Mouse (Mus musculus): ENCODE results near the gene Fam198a. TPM values are rescaled to one million over a fixed set of nuclear protein-coding genes. Genes with fewer than 3 reads are reported as not detected.

Fam198a gene
- polyA plus RNA-seq, 1 experiment from 2014 or later = 2.5 TPM

DNA sequence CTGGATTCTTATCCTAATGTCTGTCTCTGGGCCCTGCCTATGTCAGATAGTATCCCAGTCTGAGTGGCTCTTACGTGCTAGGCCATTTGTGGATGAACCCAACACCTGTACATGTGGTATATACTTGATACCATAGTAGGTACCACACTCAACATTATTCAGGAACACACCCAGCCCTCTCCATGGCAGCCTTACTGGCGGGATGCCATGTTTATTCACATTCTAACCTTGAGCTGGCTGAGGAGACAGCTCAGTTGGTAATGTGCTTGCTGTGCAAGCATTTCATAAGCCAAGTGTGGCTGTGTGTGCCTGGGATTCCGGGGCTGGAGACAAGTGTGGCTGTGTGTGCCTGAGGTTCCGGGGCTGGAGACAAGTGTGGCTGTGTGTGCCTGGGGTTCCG is 17.5 kb downstream of the Fam198a start:
- H3K4me1 ChIP-seq = peaks cover 10% of the 10 kb centered on the region; the same call in 1 of the 2 replicates
- no peaks in the 10 kb centered on the region for H3K9me3 ChIP-seq
- H3K9ac ChIP-seq = no peak overlapping the region
- peak; percentile 23; the same call in 1 of the 2 replicates for ATAC-seq (ENCODE audit: borderline replicate concordance, extremely low read depth, low FRiP score, low TSS enrichment)
- H3K27ac ChIP-seq = no peak overlapping the region
- 38% methylated on average over 5 of the region's 5 CpGs for WGBS
- no peak overlapping the region for H3K4me2 ChIP-seq
- no peaks in the 10 kb centered on the region for H3K36me3 ChIP-seq
- no peaks in the 10 kb centered on the region for H3K27me3 ChIP-seq
- H3K4me3 ChIP-seq = no peak overlapping the region

DNA sequence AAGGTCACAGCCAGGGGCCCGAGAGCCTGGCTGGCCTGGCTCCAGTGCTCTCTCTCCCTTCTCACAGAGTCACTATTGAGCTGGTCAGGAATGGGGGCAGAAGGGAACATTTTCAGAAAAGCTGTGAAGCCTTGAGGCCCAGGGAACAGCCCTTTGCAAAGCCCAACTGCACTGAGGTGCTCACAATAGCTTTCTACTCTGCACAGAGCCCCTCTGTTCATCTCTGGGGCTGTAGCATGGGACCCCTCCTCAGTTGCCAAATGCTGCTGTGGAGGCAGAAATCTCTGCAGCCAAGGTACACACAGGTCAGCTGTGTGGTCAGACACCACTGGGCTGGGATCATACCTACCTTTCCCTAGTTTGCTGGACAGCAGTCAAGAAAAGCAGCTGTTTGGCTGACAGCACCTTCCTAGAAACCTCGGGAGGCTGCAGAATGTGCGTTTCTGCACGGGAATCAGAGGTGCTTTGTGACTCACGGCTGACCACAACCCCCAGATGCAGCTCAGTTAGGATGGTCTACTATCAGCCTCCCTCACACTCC is 19.1 kb downstream of the Fam198a start:
- H3K36me3 ChIP-seq = no peaks in the 10 kb centered on the region
- WGBS = 41% methylated on average over 5 of the region's 5 CpGs

DNA sequence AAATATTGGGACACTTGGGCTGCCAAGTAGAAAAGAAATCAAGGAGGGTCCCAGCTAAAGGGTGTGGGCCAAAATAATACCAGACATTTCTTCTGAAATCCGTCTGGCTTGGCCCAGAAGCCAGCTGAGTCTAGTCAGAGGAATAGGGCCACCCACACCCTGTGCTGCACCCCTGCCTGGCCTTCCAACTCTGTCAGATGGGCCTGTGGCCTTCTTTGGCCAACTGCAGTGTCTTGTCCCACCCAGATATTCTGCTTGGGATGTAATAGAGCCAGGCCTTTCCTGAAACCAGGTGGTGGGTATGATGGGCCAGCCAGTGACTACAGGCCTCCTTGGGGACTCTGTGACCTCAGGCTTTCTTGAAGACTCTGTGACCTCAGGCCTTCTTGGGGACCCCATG is 22.4 kb downstream of the Fam198a start:
- WGBS = 40% methylated on average over 1 of the region's 1 CpGs
- H3K9ac ChIP-seq = no peak overlapping the region
- H3K27ac ChIP-seq = no peak overlapping the region
- H3K4me2 ChIP-seq = no peak overlapping the region
- no peak for ATAC-seq (ENCODE audit: borderline replicate concordance, extremely low read depth, low FRiP score, low TSS enrichment)
- H3K4me1 ChIP-seq = peaks cover 6% of the 10 kb centered on the region; the same call in 1 of the 2 replicates
- H3K9me3 ChIP-seq = no peaks in the 10 kb centered on the region
- H3K27me3 ChIP-seq = no peaks in the 10 kb centered on the region
- H3K36me3 ChIP-seq = no peaks in the 10 kb centered on the region
- H3K4me3 ChIP-seq = no peak overlapping the region

More for the DNA sequence above, 19.1 kb downstream of the Fam198a start:
- Histone ChIP-seq H3K4me1 (peaks cover 10% of the 10 kb centered on the region; the same call in 1 of the 2 replicates), H3K4me2 (no peak overlapping the region), H3K4me3 (no peak overlapping the region), H3K27me3 (no peaks in the 10 kb centered on the region), H3K9me3 (no peaks in the 10 kb centered on the region), H3K9ac (no peak overlapping the region), H3K27ac (no peak overlapping the region)
- no peak for ATAC-seq (ENCODE audit: borderline replicate concordance, extremely low read depth, low FRiP score, low TSS enrichment)

DNA sequence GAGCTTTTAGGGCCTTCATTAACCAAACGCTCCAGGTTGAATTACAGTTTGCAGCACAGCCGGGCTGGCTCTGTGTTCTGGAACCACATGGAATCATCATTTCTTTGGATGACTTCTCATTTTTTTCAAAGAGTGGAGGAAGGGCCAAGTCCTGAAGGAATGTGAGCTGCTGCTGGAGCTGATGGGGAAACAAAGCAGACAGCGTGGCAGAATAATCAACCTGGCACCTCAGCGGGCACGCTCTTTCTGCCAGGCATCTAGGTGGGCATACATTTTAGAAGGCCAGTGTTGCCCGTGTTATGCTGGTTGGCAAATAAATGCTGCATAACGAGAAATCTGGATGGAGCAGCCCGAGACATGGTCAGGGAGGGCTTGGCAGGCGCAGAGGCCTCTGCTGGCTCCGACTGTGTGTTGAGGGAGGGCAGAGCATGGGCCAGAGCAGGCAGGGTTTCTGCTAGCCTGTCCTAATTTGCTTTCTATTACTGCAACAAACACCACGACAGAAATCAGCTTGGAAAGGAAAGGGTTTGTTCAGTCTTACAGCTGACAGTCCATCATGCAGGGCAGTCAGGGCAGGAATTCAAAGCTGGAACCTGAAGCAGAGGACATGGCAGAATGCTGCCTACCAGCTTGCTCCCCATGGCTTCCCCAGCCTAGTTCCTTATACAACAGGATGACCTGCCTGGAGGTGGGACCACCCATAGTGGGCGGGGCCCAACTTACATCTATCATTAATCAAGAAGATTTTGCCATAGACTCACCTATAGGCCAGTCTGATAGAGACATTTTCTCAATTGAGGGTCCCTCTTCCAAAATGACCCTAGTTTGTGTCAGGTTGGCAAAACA is 23.6 kb downstream of the Fam198a start:
- Histone ChIP-seq H3K4me2 (no peak overlapping the region), H3K36me3 (no peaks in the 10 kb centered on the region), H3K4me3 (no peak overlapping the region), H3K9me3 (no peaks in the 10 kb centered on the region), H3K27me3 (no peaks in the 10 kb centered on the region), H3K9ac (no peak overlapping the region), H3K4me1 (peaks cover 8% of the 10 kb centered on the region; the same call in 1 of the 2 replicates), H3K27ac (peak overlapping the region; percentile 42)
- WGBS = 69% methylated on average over 12 of the region's 12 CpGs
- ATAC-seq (ENCODE audit: borderline replicate concordance, extremely low read depth, low FRiP score, low TSS enrichment) = peak; percentile 47; the same call in 1 of the 2 replicates

DNA sequence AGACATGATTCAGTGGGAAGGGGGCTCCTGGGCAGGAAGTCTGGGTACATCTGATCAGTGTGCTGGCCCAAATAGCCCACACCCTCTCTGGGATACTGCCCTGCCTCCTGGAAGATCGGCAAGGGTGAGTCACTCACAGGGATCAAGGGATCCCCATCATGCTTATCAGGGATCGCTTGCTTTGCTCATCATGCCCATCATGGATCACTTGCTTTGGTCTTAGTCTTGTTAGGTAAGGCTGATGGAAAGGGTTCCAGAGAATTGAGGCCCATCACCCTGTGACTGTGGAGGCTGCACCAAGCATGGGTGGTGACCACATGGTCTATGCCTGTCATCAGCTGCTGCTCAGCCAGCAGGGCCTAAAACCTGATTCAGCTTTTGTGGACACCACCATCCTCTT is 24.5 kb downstream of the Fam198a start:
- H3K4me1 ChIP-seq = 0 out of 2 replicates have a peak, but pooled peaks cover 9% of the 10 kb centered on the region
- H3K27ac ChIP-seq = no peak overlapping the region
- no peaks in the 10 kb centered on the region for H3K36me3 ChIP-seq
- ATAC-seq (ENCODE audit: borderline replicate concordance, extremely low read depth, low FRiP score, low TSS enrichment) = no peak
- no peak overlapping the region for H3K4me2 ChIP-seq
- H3K27me3 ChIP-seq = no peaks in the 10 kb centered on the region
- H3K9me3 ChIP-seq = no peaks in the 10 kb centered on the region
- H3K9ac ChIP-seq = no peak overlapping the region
- 62% methylated on average over 2 of the region's 2 CpGs for WGBS
- no peak overlapping the region for H3K4me3 ChIP-seq

DNA sequence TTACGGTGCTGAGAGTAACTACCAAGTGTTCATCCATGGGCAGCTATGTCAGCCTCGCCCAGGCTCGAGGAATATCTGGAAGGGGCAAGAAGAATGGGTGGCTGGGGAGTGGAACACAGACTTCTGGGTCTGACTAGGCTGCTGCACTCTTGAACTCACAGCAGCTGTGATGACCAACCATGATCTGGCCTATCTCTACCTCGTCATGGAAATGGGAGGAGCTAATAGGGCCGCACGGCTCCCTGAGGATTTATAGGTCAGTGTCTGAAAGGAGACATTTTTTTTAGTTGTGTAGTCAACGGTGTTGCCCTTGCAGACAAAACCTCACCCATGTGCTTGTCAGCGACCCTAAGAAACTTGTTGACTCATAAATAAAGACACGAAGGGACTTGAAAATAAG is 30.3 kb downstream of the Fam198a start:
- Histone ChIP-seq H3K36me3 (no peaks in the 10 kb centered on the region), H3K27me3 (no peaks in the 10 kb centered on the region), H3K27ac (no peak overlapping the region), H3K4me2 (no peak overlapping the region), H3K4me3 (no peak overlapping the region), H3K9ac (no peak overlapping the region), H3K4me1 (0 out of 2 replicates have a peak, but pooled peaks cover 9% of the 10 kb centered on the region), H3K9me3 (no peaks in the 10 kb centered on the region)
- 77% methylated on average over 9 of the region's 9 CpGs for WGBS
- no peak for ATAC-seq (ENCODE audit: borderline replicate concordance, extremely low read depth, low FRiP score, low TSS enrichment)

DNA sequence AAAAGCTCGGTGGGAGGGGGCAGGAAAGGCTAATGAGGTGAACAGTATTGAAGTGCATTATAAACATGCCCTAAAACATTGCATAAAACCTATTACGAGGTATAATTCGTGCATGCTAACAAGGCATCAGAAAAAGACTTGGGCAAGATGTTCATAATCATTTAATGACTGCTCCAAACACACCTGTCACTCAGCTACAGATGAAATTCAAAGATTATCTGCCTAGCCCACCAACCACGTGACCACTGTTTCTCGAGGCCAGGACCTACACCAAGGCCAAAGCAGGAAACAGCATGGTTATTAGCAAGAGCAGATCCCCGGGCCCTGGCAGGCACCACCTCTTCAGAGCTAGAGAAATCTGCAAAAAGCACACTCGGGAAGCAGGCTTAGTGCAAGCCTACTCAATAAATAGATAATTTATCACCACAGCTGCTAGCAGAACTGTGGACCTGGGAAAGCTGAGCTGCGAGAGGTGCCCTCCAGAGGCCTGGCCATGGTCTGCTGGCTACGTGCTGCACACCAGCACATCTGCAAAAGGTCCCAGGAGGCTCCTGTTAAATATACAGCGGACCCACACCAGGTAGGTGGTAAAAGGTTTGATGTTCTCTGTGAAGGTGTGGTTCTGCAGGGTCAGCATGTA is 30.8 kb downstream of the Fam198a start:
- no peak overlapping the region for H3K4me2 ChIP-seq
- H3K27ac ChIP-seq = no peak overlapping the region
- H3K36me3 ChIP-seq = no peaks in the 10 kb centered on the region
- H3K4me1 ChIP-seq = 0 out of 2 replicates have a peak, but pooled peaks cover 9% of the 10 kb centered on the region
- 67% methylated on average over 10 of the region's 10 CpGs for WGBS
- H3K9me3 ChIP-seq = no peaks in the 10 kb centered on the region
- no peaks in the 10 kb centered on the region for H3K27me3 ChIP-seq
- no peak overlapping the region for H3K4me3 ChIP-seq
- H3K9ac ChIP-seq = no peak overlapping the region
- ATAC-seq (ENCODE audit: borderline replicate concordance, extremely low read depth, low FRiP score, low TSS enrichment) = no peak

DNA sequence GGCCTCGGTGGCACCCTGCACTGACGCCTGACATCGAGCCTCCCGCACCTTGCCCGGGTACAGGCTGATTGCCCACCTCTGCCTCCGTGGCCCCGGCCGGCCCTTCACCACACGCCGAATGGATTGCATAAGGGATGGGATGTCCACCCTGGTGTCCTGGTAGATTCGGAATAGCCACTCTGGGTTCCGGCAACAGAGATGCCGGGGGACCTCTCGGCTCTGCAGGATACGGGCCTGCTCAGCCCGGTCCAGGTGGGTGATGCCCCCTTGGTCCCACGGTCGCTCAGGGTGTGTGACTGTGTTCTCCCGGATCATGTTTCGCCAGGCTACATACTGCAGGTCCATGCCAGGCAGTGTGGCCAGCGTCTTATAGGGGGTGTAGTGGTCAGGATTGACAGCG is 31.4 kb downstream of the Fam198a start:
- Histone ChIP-seq H3K27me3 (no peaks in the 10 kb centered on the region), H3K4me3 (no peak overlapping the region), H3K4me2 (no peak overlapping the region), H3K9me3 (no peaks in the 10 kb centered on the region), H3K4me1 (0 out of 2 replicates have a peak, but pooled peaks cover 9% of the 10 kb centered on the region), H3K9ac (no peak overlapping the region), H3K27ac (no peak overlapping the region), H3K36me3 (no peaks in the 10 kb centered on the region)
- WGBS = 95% methylated on average over 22 of the region's 22 CpGs
- no peak for ATAC-seq (ENCODE audit: borderline replicate concordance, extremely low read depth, low FRiP score, low TSS enrichment)

DNA sequence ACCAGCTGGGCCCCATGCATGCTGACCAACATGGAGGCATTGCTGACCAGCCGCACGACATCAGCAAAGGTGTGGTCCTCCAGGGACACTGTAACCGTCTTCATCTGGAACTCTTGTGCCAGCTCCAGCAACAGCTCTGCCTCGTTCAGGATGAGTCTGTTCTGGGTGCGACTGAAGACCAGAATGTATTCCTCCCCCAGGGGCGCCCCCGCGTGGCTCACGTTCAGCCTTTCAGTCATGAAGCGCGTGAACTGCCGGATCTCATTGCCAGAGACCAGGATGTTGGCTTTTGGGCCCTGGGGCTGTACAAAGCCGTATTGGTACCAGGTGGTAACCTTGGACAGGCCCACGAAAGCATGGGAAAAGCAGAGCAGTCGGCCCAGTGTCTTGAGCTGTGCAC is 31.9 kb downstream of the Fam198a start:
- Histone ChIP-seq H3K36me3 (no peaks in the 10 kb centered on the region), H3K9ac (no peak overlapping the region), H3K27me3 (no peaks in the 10 kb centered on the region), H3K4me2 (no peak overlapping the region), H3K4me1 (0 out of 2 replicates have a peak, but pooled peaks cover 9% of the 10 kb centered on the region), H3K9me3 (no peaks in the 10 kb centered on the region), H3K27ac (no peak overlapping the region), H3K4me3 (no peak overlapping the region)
- WGBS = 89% methylated on average over 15 of the region's 15 CpGs
- ATAC-seq (ENCODE audit: borderline replicate concordance, extremely low read depth, low FRiP score, low TSS enrichment) = no peak

DNA sequence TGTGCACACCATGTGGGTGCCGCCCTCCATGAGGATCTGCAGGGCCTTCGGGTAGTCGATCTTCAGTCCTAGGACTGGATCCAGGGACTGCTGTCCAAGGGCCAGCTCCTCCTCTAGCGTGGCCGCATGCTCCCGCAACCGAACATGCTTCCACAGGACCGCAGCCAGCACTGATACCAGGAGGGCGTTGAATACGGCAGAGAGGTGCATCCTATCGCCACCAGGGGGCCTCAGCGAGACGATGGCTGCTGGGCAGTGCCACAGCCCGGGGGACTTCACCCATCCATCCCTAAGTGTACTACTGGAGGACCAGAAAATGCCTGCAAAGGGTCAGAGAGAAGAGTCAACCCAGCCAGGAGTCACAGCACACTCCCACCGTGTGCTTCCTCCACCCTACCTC is 32.7 kb downstream of the Fam198a start:
- Histone ChIP-seq H3K4me2 (no peak overlapping the region), H3K4me1 (0 out of 2 replicates have a peak, but pooled peaks cover 9% of the 10 kb centered on the region), H3K9ac (no peak overlapping the region), H3K27ac (no peak overlapping the region), H3K9me3 (no peaks in the 10 kb centered on the region), H3K27me3 (no peaks in the 10 kb centered on the region), H3K4me3 (no peak overlapping the region), H3K36me3 (no peaks in the 10 kb centered on the region)
- peak; percentile 53; the same call in 1 of the 2 replicates for ATAC-seq (ENCODE audit: borderline replicate concordance, extremely low read depth, low FRiP score, low TSS enrichment)
- 36% methylated on average over 15 of the region's 15 CpGs for WGBS

DNA sequence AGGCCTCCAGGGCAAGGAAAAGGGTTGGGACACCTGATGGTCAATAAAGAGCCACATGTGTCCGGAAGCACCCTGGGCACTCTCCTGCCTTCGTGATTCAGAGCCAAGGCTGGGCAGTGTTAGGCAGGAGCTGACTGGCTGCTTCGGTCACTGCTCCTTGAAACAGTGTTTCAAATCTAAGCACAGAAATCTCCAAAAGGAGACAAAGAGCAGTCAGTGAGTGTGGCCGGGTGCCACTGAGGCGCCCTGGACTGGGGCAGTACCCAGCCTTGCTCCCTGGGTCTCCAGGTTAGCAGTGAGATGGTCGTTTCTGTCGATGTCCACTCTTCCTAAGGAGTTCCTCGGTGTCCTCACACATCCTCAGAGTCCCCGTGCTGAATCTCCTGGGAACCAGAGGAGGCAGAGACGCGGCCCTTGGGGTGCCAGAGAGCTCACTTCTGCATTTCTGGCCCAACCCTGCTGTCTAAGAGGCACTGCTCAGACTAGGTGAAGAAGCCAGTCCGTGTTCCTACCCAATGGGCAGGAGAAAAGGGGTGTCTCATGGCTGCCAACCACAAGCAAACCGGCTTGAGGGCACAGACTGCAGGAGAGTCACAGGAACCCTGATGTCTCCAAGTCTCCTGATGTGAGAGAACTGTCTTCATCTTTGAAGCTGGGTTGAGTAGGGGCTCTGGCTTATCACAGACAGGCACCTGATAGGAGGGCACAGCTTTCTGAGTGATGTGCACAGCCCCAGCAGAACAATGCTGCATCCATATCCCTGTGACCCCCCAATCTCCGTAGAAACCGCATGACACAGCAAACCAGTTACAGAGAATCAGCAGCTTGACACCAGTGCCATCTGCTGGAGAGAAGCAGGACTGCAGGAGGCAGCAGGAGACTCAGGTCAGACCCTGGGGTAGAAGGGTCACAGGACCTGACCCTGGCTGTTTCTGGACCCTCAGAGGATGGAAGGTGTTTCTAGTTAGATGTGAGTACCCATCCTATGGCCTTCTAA is 34.0 kb downstream of the Fam198a start:
- Histone ChIP-seq H3K9me3 (no peaks in the 10 kb centered on the region), H3K4me3 (no peak overlapping the region), H3K4me1 (0 out of 2 replicates have a peak, but pooled peaks cover under 1% of the 10 kb centered on the region), H3K27ac (no peak overlapping the region), H3K27me3 (no peaks in the 10 kb centered on the region), H3K36me3 (no peaks in the 10 kb centered on the region), H3K9ac (no peak overlapping the region), H3K4me2 (no peak overlapping the region)
- ATAC-seq (ENCODE audit: borderline replicate concordance, extremely low read depth, low FRiP score, low TSS enrichment) = no peak
- WGBS = 67% methylated on average over 15 of the region's 15 CpGs
